Mouse (Mus musculus) megakaryocyte, embryonic 14.5 days (primary cell): ENCODE data around the gene Ankrd33. TPM values are rescaled to one million over a fixed set of nuclear protein-coding genes. Genes with fewer than 3 reads are reported as not detected.

Source experiments
- H3K27me3 ChIP-seq: replicated peaks from 2 replicates; pipeline ENCODE3; 2012; ENCODE audit warnings: inconsistent platforms
- H3K36me3 ChIP-seq: replicated peaks from 2 replicates; pipeline ENCODE3; 2012; ENCODE audit warnings: low read length, inconsistent platforms, mixed read lengths
- H3K4me1 ChIP-seq: 2 replicates; pipeline ENCODE4 v1.6.1; 2012; ENCODE audit warnings: inconsistent platforms
- H3K4me3 ChIP-seq: replicated peaks from 2 replicates; pipeline ENCODE3; 2012; ENCODE audit warnings: moderate library complexity, mild to moderate bottlenecking, inconsistent platforms
- H3K9me3 ChIP-seq: 2 replicates; pipeline ENCODE4 v1.6.1; 2012; ENCODE audit warnings: inconsistent platforms
- FLI1 ChIP-seq: IDR thresholded peaks from 2 replicates; pipeline ENCODE4 v1.6.1; 2012; ENCODE audit warnings: low read length, inconsistent platforms, mixed read lengths
- GATA1 ChIP-seq: IDR thresholded peaks from 3 replicates; pipeline ENCODE4 v1.6.1; 2012; ENCODE audit warnings: mixed read lengths, low read length, inconsistent platforms, borderline replicate concordance
- polyA plus RNA-seq: library from polyadenylated mRNA; stranded (reverse); fragments of >175 nt; gene quantifications from 2 replicates; pipeline ENCODE4 v1.2.3, GENCODE M21; 2012; ENCODE audit warnings: low replicate concordance; ENCODE audit not compliant: insufficient read depth

Gene Ankrd33
- not detected in 2 replicates for polyA plus RNA-seq

DNA sequence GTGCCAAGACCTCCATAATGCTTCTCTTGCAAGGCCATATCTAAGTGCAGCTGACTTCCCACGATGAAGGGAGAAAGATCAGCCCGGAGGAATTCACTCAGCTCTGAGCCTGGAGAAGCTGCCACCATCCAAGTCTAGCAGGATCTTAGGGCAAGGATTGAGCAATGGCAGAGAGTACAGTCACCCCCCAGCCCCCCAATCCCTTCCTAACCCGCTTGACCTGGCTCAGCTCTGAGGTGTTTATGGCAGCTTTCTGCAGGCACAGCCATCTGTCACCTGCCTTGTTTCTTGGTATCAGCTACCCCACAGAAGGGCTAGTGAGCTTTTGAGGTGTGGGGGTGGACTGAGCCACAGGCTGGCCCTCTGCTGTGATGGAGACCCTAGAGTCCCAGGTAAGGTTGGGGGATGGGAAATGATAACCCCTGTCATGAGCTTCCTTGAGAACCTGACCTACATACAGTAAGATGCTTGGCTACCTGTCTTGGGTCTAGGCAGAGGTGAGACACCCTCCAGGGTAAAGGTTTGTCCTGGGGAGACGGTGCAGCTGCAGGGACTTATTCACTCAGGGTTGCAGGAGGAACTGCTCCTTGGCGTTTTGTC is at the start of gene Ankrd33:
Ankrd33 (plus strand) TSS at position 245 of the 600 bp plus-strand sequence.
- Histone ChIP-seq H3K36me3 (no peaks in the 10 kb centered on the region), H3K27me3 (peaks cover 55% of the 10 kb centered on the region), H3K9me3 (peaks cover 20% of the 10 kb centered on the region), H3K4me1 (peaks cover 25% of the 10 kb centered on the region), H3K4me3 (no peak within 1 kb of the TSS)
- no peak for TF ChIP-seq GATA1
- no peak for TF ChIP-seq FLI1

DNA sequence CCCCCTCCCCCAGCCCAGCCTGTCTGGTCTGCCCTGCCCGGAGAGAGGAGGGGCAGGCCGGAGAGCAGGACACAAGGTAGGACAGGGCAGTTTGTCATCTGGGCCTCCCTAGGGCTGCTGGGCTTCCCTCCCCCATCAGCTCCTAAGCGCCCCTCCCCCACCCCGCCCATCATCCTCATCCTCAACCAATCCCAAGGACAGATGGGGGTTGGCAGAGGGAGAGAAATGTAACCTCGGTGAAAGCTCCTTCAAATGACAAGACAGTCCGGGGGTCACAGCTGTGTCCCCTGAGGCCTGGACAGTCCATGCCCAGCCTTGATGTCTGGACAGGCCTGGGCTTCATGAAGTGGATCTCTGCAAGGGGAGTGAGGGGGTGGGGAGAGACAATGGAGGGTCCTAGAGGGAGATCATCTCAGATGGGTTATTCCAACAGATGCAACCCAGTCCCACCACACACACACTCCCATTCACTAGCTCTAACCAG is 49.1 kb upstream of the Ankrd33 start:
- peaks cover 92% of the 10 kb centered on the region for H3K27me3 ChIP-seq
- TF ChIP-seq GATA1 (no peak), FLI1 (no peak)
- no peak overlapping the region for H3K4me3 ChIP-seq
- no peaks in the 10 kb centered on the region for H3K36me3 ChIP-seq
- no peaks in the 10 kb centered on the region; the same call in 1 of the 2 replicates for H3K4me1 ChIP-seq
- H3K9me3 ChIP-seq: no peaks in the 10 kb centered on the region

DNA sequence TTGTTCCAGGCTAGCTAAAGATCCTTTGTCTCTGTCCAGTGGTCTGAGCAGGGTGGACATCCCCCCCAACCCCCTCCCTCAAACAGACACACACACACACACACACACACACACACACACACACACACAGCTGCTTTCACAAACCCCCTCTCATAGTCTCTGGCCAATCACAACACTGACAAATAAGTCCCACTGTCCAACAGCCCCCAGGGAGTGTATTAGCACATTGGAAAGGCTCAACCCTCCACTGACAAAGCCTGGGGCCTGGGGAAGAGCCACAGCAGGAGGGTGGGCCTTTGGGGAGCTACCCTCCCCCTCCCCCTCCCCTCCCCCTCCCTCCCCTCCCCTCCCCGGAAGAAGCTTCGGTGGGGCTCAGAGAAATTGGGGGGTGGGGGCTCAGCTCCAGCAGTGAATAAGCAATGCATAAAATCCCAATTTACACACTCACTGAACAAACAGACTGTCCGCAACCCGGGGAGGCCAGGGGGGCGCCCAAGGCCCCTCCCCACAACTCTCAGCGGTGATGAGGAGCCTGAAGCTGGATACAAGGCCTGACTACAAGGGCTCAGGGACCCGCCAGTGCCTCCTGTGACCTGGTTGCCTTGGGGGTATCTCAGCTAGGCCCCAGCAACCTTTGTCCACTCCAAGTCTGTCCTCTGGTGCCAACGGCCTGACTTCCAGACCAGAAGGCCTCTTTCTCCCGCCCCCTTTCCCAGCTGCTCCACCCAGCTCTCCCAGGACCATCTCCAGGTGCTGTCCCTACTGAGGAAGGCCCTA is 48.4 kb upstream of the Ankrd33 start:
- H3K36me3 ChIP-seq: no peaks in the 10 kb centered on the region
- H3K4me3 ChIP-seq: no peak overlapping the region
- TF ChIP-seq GATA1: no peak
- TF ChIP-seq FLI1: no peak
- no peaks in the 10 kb centered on the region for H3K9me3 ChIP-seq
- no peaks in the 10 kb centered on the region; the same call in 1 of the 2 replicates for H3K4me1 ChIP-seq
- peaks cover 92% of the 10 kb centered on the region for H3K27me3 ChIP-seq

DNA sequence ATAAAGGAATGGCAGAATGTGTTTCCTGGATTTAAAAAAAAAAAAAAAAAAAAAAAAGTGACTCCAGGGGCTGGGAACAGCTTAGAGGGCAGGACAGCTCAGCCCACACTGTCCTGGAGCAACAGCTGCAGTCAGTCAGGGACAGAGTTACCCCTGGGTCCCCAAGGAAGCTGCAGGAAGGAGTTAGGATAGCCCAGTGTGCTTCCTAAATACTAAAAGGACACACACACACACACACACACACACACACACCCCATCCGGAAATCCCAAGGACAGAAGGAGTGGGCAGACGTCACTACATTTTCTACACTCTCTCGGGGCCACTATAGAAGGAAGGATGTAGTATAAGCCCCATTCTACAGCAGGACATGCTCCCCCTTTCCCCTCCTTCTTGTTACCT is 47.5 kb upstream of the Ankrd33 start:
- Histone ChIP-seq H3K9me3 (no peaks in the 10 kb centered on the region), H3K27me3 (peaks cover 92% of the 10 kb centered on the region), H3K4me1 (no peaks in the 10 kb centered on the region; the same call in 1 of the 2 replicates), H3K4me3 (no peak overlapping the region), H3K36me3 (no peaks in the 10 kb centered on the region)
- TF ChIP-seq FLI1 (no peak), GATA1 (no peak)

DNA sequence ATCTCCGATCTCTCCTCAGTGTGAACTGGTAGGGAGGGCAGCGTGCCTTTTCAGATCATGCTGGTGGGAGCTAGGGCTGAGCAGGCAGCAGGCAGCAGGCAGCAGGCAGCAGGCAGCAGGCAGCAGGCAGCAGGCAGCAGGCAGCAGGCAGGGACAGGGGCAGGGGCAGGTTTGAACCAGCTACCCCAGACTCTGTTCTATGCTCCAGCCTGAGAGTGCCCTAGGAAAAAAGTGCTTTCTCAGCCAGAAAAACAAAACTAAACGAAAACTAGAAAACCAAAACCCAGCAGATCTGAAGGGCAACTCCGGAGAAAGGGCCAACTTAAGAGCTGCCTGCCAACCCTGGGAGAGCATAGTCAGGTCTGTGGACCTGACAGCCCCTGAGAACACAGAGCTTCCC is 46.9 kb upstream of the Ankrd33 start:
- Histone ChIP-seq H3K9me3 (no peaks in the 10 kb centered on the region), H3K4me3 (no peak overlapping the region)

GRCm38 (mm10) chr15:101069641-101070190 is 45.8 kb upstream of the Ankrd33 start:
- H3K27me3 ChIP-seq: peaks cover 95% of the 10 kb centered on the region

More for the DNA sequence above, 46.9 kb upstream of the Ankrd33 start:
- TF ChIP-seq FLI1 (no peak), GATA1 (no peak)
- H3K36me3 ChIP-seq: no peaks in the 10 kb centered on the region
- H3K4me1 ChIP-seq: no peaks in the 10 kb centered on the region; the same call in 1 of the 2 replicates
- peaks cover 92% of the 10 kb centered on the region for H3K27me3 ChIP-seq

GRCm38 (mm10) chr15:101070762-101071161 is 44.8 kb upstream of the Ankrd33 start:
- Histone ChIP-seq H3K27me3 (peaks cover 95% of the 10 kb centered on the region), H3K9me3 (no peaks in the 10 kb centered on the region), H3K4me3 (no peak overlapping the region), H3K4me1 (no peaks in the 10 kb centered on the region), H3K36me3 (no peaks in the 10 kb centered on the region)
- TF ChIP-seq FLI1 (no peak), GATA1 (no peak)

More at GRCm38 (mm10) chr15:101069641-101070190, 45.8 kb upstream of the Ankrd33 start:
- no peaks in the 10 kb centered on the region for H3K4me1 ChIP-seq
- no peaks in the 10 kb centered on the region for H3K36me3 ChIP-seq
- no peak overlapping the region for H3K4me3 ChIP-seq
- no peaks in the 10 kb centered on the region for H3K9me3 ChIP-seq
- TF ChIP-seq FLI1: no peak
- TF ChIP-seq GATA1: no peak

DNA sequence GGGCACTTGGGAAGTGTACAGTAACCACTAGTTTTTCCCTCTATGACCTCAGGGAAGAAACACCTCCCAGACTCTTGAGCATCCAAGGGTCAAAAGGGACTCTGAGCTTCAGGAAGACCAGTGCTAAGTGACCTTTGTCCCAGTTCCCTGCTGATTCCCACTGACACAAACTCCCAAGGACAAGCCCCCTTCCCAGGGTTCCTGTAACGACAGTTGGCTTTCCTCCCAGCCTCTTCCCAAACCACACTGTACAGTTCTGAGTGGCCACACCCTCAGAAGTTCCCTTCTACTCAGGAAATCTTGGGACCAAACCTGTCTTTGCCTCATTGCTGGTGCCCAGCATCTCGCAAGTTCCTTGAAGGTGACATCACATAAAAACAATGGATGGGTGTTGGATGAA is 42.8 kb upstream of the Ankrd33 start:
- Histone ChIP-seq H3K27me3 (peaks cover 99% of the 10 kb centered on the region), H3K4me1 (peaks cover 3% of the 10 kb centered on the region; the same call in 1 of the 2 replicates), H3K36me3 (no peaks in the 10 kb centered on the region), H3K4me3 (no peak overlapping the region), H3K9me3 (no peaks in the 10 kb centered on the region)
- no peak for TF ChIP-seq GATA1
- no peak for TF ChIP-seq FLI1

GRCm38 (mm10) chr15:101074067-101074466 is 41.5 kb upstream of the Ankrd33 start:
- Histone ChIP-seq H3K9me3 (no peaks in the 10 kb centered on the region), H3K36me3 (no peaks in the 10 kb centered on the region), H3K4me3 (no peak overlapping the region), H3K27me3 (peaks cover 99% of the 10 kb centered on the region), H3K4me1 (peaks cover 15% of the 10 kb centered on the region)
- TF ChIP-seq GATA1 (no peak), FLI1 (no peak)
